Mouse (Mus musculus): Measurements from ENCODE around the gene Mpz. TPM values are rescaled to one million over a fixed set of nuclear protein-coding genes. Genes with fewer than 3 reads are reported as not detected.
A peak's percentile ranks its signal among the peaks of the same experiment; 100 is the strongest.
"Not testable (repeated sequence)": the region's sequence is repeated elsewhere in the genome, so short reads cannot be mapped to it uniquely, and the experiment has no call there.

Gene Mpz
- polyA plus RNA-seq, 2 experiments: 0.14 to 0.25 TPM

DNA sequence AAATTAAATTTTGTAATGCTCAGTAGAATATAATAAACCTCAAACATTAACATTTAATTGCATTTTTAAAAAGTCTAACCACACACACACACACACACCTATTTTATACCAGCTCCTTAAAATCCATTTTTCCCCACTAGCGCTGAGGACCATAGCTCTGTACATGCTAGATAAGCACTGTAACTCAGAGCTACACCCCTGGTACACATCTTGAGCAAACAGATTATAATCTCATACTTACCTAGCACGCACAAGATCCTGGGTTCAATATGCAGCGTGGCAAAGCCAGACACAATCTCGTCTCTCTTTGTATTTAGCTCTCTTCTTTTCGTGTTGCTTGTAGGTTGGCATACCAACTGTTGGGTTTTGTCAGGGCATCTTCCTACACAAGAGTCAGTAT, 26.1 kb upstream of the Mpz start:
- ATAC-seq (ENCODE audit: insufficient read depth): peak; percentile 92
- H3K4me2 ChIP-seq (ENCODE audit: low read depth): peak overlapping the region; percentile 54

DNA sequence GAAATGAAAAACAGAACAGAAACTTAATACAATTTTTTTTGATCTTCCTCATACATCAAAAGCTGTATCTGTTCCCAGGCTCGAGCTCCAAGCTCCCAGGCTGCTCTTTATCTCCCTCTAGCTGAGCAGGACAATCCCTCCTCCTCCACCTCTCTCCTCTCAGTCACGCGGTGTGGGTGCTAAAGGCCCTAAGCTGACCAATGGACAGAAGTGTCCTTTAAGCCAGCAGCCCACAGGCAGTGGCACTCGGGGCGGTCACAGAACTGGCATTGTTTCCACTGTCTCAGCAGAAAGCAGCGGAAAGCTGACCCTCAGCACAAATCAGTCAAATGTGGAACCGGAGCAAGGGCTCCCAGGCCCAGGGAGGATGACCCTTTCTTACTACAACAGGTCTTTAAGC, 21.3 kb upstream of the Mpz start:
- WGBS (ENCODE audit: insufficient replicate concordance): 88% methylated on average over 7 of the region's 7 CpGs
- no peaks in the 10 kb centered on the region for H3K9me3 ChIP-seq (ENCODE audit: control insufficient read depth, low read length)
- DNase-seq (ENCODE audit: low read depth in 3 of 3, low spot score in 3 of 3) (no peak), ATAC-seq (ENCODE audit: insufficient read depth) (no peak)
- no peaks in the 10 kb centered on the region for H3K27me3 ChIP-seq (ENCODE audit: control insufficient read depth, insufficient read depth, low read length)
- TF ChIP-seq CTCF (IDR thresholded peaks at IDR 0.05; ENCODE audit: low read depth) (peak; percentile 14; the same call in 1 of the 2 replicates), EP300 (IDR thresholded peaks at IDR 0.05; ENCODE audit: low read depth) (no peak)
- no peak overlapping the region for H3K4me3 ChIP-seq (ENCODE audit: insufficient read depth in 1 of 2, low read depth in 2 of 2, low read length in 2 of 2)
- H3K9ac ChIP-seq (replicated peaks): no peak overlapping the region
- H3K4me1 ChIP-seq (replicated peaks; ENCODE audit: control insufficient read depth in 2 of 2, insufficient read depth in 2 of 2, low read length in 1 of 2): peaks cover 8 to 9% of the 10 kb centered on the region in 2 experiments
- H3K27ac ChIP-seq: no peak overlapping the region
- H3K36me3 ChIP-seq (replicated peaks; ENCODE audit: control insufficient read depth, insufficient read depth, low read depth): peaks cover 26% of the 10 kb centered on the region
- no peak overlapping the region for H3K4me2 ChIP-seq (ENCODE audit: low read depth)

More for the DNA sequence above, 26.1 kb upstream of the Mpz start:
- Histone ChIP-seq H3K9ac (replicated peaks) (peak overlapping the region; percentile 40), H3K27ac (peak overlapping the region; percentile 74), H3K4me3 (ENCODE audit: insufficient read depth in 1 of 2, low read depth in 2 of 2, low read length in 2 of 2) (peak overlapping the region in 1 of 2 experiments; percentile 18; a peak in 1 of 4 replicates), H3K4me1 (replicated peaks; ENCODE audit: control insufficient read depth in 2 of 2, insufficient read depth in 2 of 2, low read length in 1 of 2) (peaks cover 19 to 33% of the 10 kb centered on the region in 2 experiments), H3K9me3 (ENCODE audit: control insufficient read depth, low read length) (no peaks in the 10 kb centered on the region), H3K36me3 (replicated peaks; ENCODE audit: control insufficient read depth, insufficient read depth, low read depth) (peaks cover 5% of the 10 kb centered on the region), H3K27me3 (ENCODE audit: control insufficient read depth, insufficient read depth, low read length) (no peaks in the 10 kb centered on the region)
- WGBS (ENCODE audit: insufficient replicate concordance): 15% methylated on average over 5 of the region's 5 CpGs
- peak; percentile 61 to 87 (median 61) for DNase-seq (ENCODE audit: low read depth in 3 of 3, low spot score in 3 of 3)
- TF ChIP-seq EP300 (IDR thresholded peaks at IDR 0.05; ENCODE audit: low read depth): peak; percentile 84
- no peak for TF ChIP-seq CTCF (IDR thresholded peaks at IDR 0.05; ENCODE audit: low read depth)

GRCm38 (mm10) chr1:171130971-171131370, 19.5 kb upstream of the Mpz start:
- Histone ChIP-seq H3K4me1 (replicated peaks; ENCODE audit: control insufficient read depth in 2 of 2, insufficient read depth in 2 of 2, low read length in 1 of 2) (peaks cover 0 to 3% of the 10 kb centered on the region in 2 experiments; a peak in 2 of 4 replicates), H3K36me3 (replicated peaks; ENCODE audit: control insufficient read depth, insufficient read depth, low read depth) (peaks cover 34% of the 10 kb centered on the region), H3K4me2 (ENCODE audit: low read depth) (no peak overlapping the region), H3K4me3 (ENCODE audit: insufficient read depth in 1 of 2, low read depth in 2 of 2, low read length in 2 of 2) (no peak overlapping the region), H3K27ac (no peak overlapping the region), H3K9me3 (ENCODE audit: control insufficient read depth, low read length) (no peaks in the 10 kb centered on the region), H3K9ac (replicated peaks) (no peak overlapping the region), H3K27me3 (ENCODE audit: control insufficient read depth, insufficient read depth, low read length) (no peaks in the 10 kb centered on the region)
- 63% methylated on average over 1 of the region's 1 CpGs for WGBS (ENCODE audit: insufficient replicate concordance)
- ATAC-seq (ENCODE audit: insufficient read depth) (no peak), DNase-seq (ENCODE audit: low read depth in 3 of 3, low spot score in 3 of 3) (no peak)
- TF ChIP-seq CTCF (IDR thresholded peaks at IDR 0.05; ENCODE audit: low read depth) (no peak), EP300 (IDR thresholded peaks at IDR 0.05; ENCODE audit: low read depth) (no peak)

DNA sequence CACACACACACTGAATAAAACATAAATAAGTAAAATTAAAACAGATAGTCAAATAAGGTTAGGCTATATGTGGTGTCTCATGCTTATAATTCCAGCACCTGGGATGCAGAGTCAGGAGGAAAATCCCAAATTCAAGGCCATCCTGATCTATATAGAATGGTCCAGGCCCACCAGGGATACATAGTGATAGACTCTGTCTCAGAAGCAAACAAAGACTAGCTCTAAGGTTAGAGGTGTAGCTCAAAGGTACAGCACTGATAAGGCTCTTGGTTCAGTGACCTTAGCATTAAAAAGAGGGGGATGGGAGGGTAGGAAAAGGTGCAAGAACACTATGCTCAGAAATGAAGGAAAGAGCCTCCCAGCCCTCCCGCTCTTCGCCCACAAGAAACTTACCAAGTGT, 14.9 kb upstream of the Mpz start:
- Histone ChIP-seq H3K4me3 (ENCODE audit: insufficient read depth in 1 of 2, low read depth in 2 of 2, low read length in 2 of 2) (no peak overlapping the region), H3K27me3 (ENCODE audit: control insufficient read depth, insufficient read depth, low read length) (no peaks in the 10 kb centered on the region), H3K27ac (no peak overlapping the region), H3K9me3 (ENCODE audit: control insufficient read depth, low read length) (no peaks in the 10 kb centered on the region), H3K36me3 (replicated peaks; ENCODE audit: control insufficient read depth, insufficient read depth, low read depth) (peaks cover 43% of the 10 kb centered on the region), H3K4me2 (ENCODE audit: low read depth) (no peak overlapping the region), H3K9ac (replicated peaks) (no peak overlapping the region), H3K4me1 (replicated peaks; ENCODE audit: control insufficient read depth in 2 of 2, insufficient read depth in 2 of 2, low read length in 1 of 2) (peaks cover 0 to 3% of the 10 kb centered on the region in 2 experiments; a peak in 2 of 4 replicates)
- 85% methylated on average over 2 of the region's 2 CpGs for WGBS (ENCODE audit: insufficient replicate concordance)
- DNase-seq (ENCODE audit: low read depth in 3 of 3, low spot score in 3 of 3) (no peak), ATAC-seq (ENCODE audit: insufficient read depth) (no peak)
- no peak for TF ChIP-seq CTCF (IDR thresholded peaks at IDR 0.05; ENCODE audit: low read depth)
- no peak for TF ChIP-seq EP300 (IDR thresholded peaks at IDR 0.05; ENCODE audit: low read depth)

GRCm38 (mm10) chr1:171137486-171138155, 12.9 kb upstream of the Mpz start:
- not testable (repeated sequence) for H3K4me3 ChIP-seq (ENCODE audit: insufficient read depth in 1 of 2, low read depth in 2 of 2, low read length in 2 of 2); ATAC-seq (ENCODE audit: insufficient read depth); DNase-seq (ENCODE audit: low read depth in 3 of 3, low spot score in 3 of 3); H3K4me1 ChIP-seq (replicated peaks; ENCODE audit: control insufficient read depth in 2 of 2, insufficient read depth in 2 of 2, low read length in 1 of 2); H3K27me3 ChIP-seq (ENCODE audit: control insufficient read depth, insufficient read depth, low read length); H3K27ac ChIP-seq; H3K9me3 ChIP-seq (ENCODE audit: control insufficient read depth, low read length); H3K9ac ChIP-seq (replicated peaks); H3K4me2 ChIP-seq (ENCODE audit: low read depth)
- H3K36me3 ChIP-seq (replicated peaks; ENCODE audit: control insufficient read depth, insufficient read depth, low read depth): peaks cover 40% of the 10 kb centered on the region
- 84% methylated on average over 8 of the region's 8 CpGs for WGBS (ENCODE audit: insufficient replicate concordance)

GRCm38 (mm10) chr1:171142981-171143380, 7.5 kb upstream of the Mpz start:
- H3K4me2 ChIP-seq (ENCODE audit: low read depth); H3K27ac ChIP-seq; DNase-seq (ENCODE audit: low read depth in 3 of 3, low spot score in 3 of 3); H3K4me1 ChIP-seq (replicated peaks; ENCODE audit: control insufficient read depth in 2 of 2, insufficient read depth in 2 of 2, low read length in 1 of 2); H3K27me3 ChIP-seq (ENCODE audit: control insufficient read depth, insufficient read depth, low read length); H3K9me3 ChIP-seq (ENCODE audit: control insufficient read depth, low read length); H3K4me3 ChIP-seq (ENCODE audit: insufficient read depth in 1 of 2, low read depth in 2 of 2, low read length in 2 of 2); H3K9ac ChIP-seq (replicated peaks); ATAC-seq (ENCODE audit: insufficient read depth): not testable (repeated sequence)
- H3K36me3 ChIP-seq (replicated peaks; ENCODE audit: control insufficient read depth, insufficient read depth, low read depth): peaks cover 32% of the 10 kb centered on the region
- WGBS (ENCODE audit: insufficient replicate concordance): 85% methylated on average over 9 of the region's 11 CpGs
